Mouse (Mus musculus) midbrain, postnatal 0 days (tissue): ENCODE results near the gene 4930449I24Rik. TPM values are rescaled to one million over a fixed set of nuclear protein-coding genes. Genes with fewer than 3 reads are reported as not detected.
A peak's percentile ranks its signal among the peaks of the same experiment; 100 is the strongest.
"Not testable (repeated sequence)": the region's sequence is repeated elsewhere in the genome, so short reads cannot be mapped to it uniquely, and the experiment has no call there.

Experiments used
- ATAC-seq: fragments of 200-750 bp; cut with Nextera tagmentation; 2 replicates; pipeline ENCODE4 v1.8.0; 2017; ENCODE audit warnings: moderate number of reproducible peaks, mild to moderate bottlenecking, moderate TSS enrichment, moderate library complexity; ENCODE audit not compliant: low FRiP score
- DNase-seq: peaks from one replicate; pipeline ENCODE4 v3.0.0-alpha.2; 2015; ENCODE audit warnings: low spot score
- H3K27ac ChIP-seq: fragments of 300-500 bp; sonication (generic); 2 replicates; pipeline ENCODE4 v1.5.1; 2014; ENCODE audit warnings: low read depth, mild to moderate bottlenecking, low read length, mixed read lengths
- H3K27me3 ChIP-seq: fragments of 300-500 bp; sonication (generic); 2 replicates; pipeline ENCODE4 v1.6.1; 2014; ENCODE audit warnings: low read length, control low read depth, mixed read lengths; ENCODE audit not compliant: insufficient read depth
- H3K36me3 ChIP-seq: fragments of 300-500 bp; sonication (generic); 2 replicates; pipeline ENCODE4 v1.6.1; 2014; ENCODE audit warnings: low read length, control low read depth, mixed read lengths; ENCODE audit not compliant: insufficient read depth
- H3K4me1 ChIP-seq: fragments of 300-500 bp; sonication (generic); 2 replicates; pipeline ENCODE4 v1.6.1; 2014; ENCODE audit warnings: mild to moderate bottlenecking, control low read depth, antibody characterized with exemption, low read length, mixed read lengths; ENCODE audit not compliant: insufficient read depth
- H3K4me2 ChIP-seq: fragments of 300-500 bp; sonication (generic); 2 replicates; pipeline ENCODE4 v1.6.1; 2014; ENCODE audit warnings: low read depth, mild to moderate bottlenecking, low read length, mixed read lengths; ENCODE audit not compliant: poor library complexity, severe bottlenecking
- H3K4me3 ChIP-seq: fragments of 300-500 bp; sonication (generic); 2 replicates; pipeline ENCODE4 v1.5.1; 2014; ENCODE audit warnings: low read depth, mild to moderate bottlenecking, low read length, moderate library complexity
- H3K9ac ChIP-seq: fragments of 300-500 bp; sonication (generic); replicated peaks from 2 replicates; pipeline ENCODE4 v1.6.1; 2014; ENCODE audit warnings: mild to moderate bottlenecking, low read length, moderate library complexity, mixed read lengths; ENCODE audit not compliant: poor library complexity, severe bottlenecking
- H3K9me3 ChIP-seq: fragments of 300-500 bp; sonication (generic); 2 replicates; pipeline ENCODE4 v1.6.1; 2016; ENCODE audit warnings: low read length, control low read depth
- CTCF ChIP-seq: IDR thresholded peaks from 2 replicates; pipeline ENCODE4 v1.5.1; 2016; ENCODE audit warnings: antibody characterized with exemption, mild to moderate bottlenecking
- WGBS: fragments of 180-500 bp; shearing (Covaris S2); extraction: QIAGEN DNeasy Blood & Tissue Kit; methylation state at CpG from one replicate; pipeline ENCODE4 v1.1.7; 2014; 5-methylcytosine and 5-hydroxymethylcytosine counted together
- polyA plus RNA-seq: library from polyadenylated mRNA; unstranded; fragments of >200 nt; fragmentation: Nextera tagmentation; extraction: Ambion mirVana; gene quantifications from 2 replicates; pipeline ENCODE4 v1.2.1, GENCODE M21; 2015
- total RNA-seq: library from RNA; depleted of rRNA; stranded (reverse); fragments of >200 nt; gene quantifications from 2 replicates; pipeline ENCODE4 v1.2.3, GENCODE M21; 2014

Gene 4930449I24Rik
- total and polyA plus RNA-seq, 2 experiments from 2014 or later, result not detected

- Histone ChIP-seq H3K4me1 (no peaks in the 10 kb centered on the region), H3K4me2 (no peak overlapping the region), H3K9ac (no peak overlapping the region), H3K36me3 (peaks cover 39% of the 10 kb centered on the region), H3K27me3 (no peaks in the 10 kb centered on the region), H3K9me3 (no peaks in the 10 kb centered on the region), H3K4me3 (no peak overlapping the region), H3K27ac (no peak overlapping the region)
- 88% methylated on average over 5 of the region's 5 CpGs for WGBS
- ATAC-seq, result no peak
- no peak for TF ChIP-seq CTCF
- DNase-seq, result no peak
These were observed 30.9 kb upstream of the 4930449I24Rik start for GRCm38 (mm10) chr5:146471311-146471710.

GRCm38 (mm10) chr5:146471821-146472220, 30.4 kb upstream of the 4930449I24Rik start:
- H3K4me2 ChIP-seq, result no peak overlapping the region
- H3K4me1 ChIP-seq, result no peaks in the 10 kb centered on the region
- ATAC-seq (no peak), DNase-seq (no peak)
- no peaks in the 10 kb centered on the region for H3K9me3 ChIP-seq
- 96% methylated on average over 12 of the region's 12 CpGs for WGBS
- no peak overlapping the region for H3K4me3 ChIP-seq
- H3K36me3 ChIP-seq, result peaks cover 37% of the 10 kb centered on the region
- no peak overlapping the region for H3K9ac ChIP-seq
- H3K27ac ChIP-seq, result no peak overlapping the region
- no peaks in the 10 kb centered on the region for H3K27me3 ChIP-seq
- TF ChIP-seq CTCF, result no peak

GRCm38 (mm10) chr5:146479564-146479963, 22.6 kb upstream of the 4930449I24Rik start:
- not testable (repeated sequence) for ATAC-seq, H3K4me2 ChIP-seq, H3K4me1 ChIP-seq, DNase-seq, H3K9ac ChIP-seq, H3K27me3 ChIP-seq, H3K27ac ChIP-seq, H3K4me3 ChIP-seq, H3K9me3 ChIP-seq, H3K36me3 ChIP-seq
- TF ChIP-seq CTCF, result peak; percentile 75
- 8% methylated on average over 4 of the region's 4 CpGs for WGBS

- not testable (repeated sequence) for H3K27me3 ChIP-seq, H3K9ac ChIP-seq, DNase-seq, H3K36me3 ChIP-seq, H3K4me2 ChIP-seq, H3K4me3 ChIP-seq, ATAC-seq, H3K27ac ChIP-seq, H3K4me1 ChIP-seq, H3K9me3 ChIP-seq
- no CpG with 5 or more reads among the region's 3 CpGs for WGBS
These were observed 20.5 kb upstream of the 4930449I24Rik start, which contains the start of gene Gm6408 for GRCm38 (mm10) chr5:146481665-146482064. Gene Gm6408 (plus strand): TSS chr5:146481965.

GRCm38 (mm10) chr5:146488959-146489358, 13.2 kb upstream of the 4930449I24Rik start:
- peak; percentile 58 for TF ChIP-seq CTCF
- not testable (repeated sequence) for H3K9me3 ChIP-seq, H3K27ac ChIP-seq, H3K27me3 ChIP-seq, DNase-seq, ATAC-seq, H3K4me3 ChIP-seq, H3K9ac ChIP-seq, H3K36me3 ChIP-seq, H3K4me2 ChIP-seq, H3K4me1 ChIP-seq
- WGBS, result 9% methylated on average over 3 of the region's 4 CpGs

- H3K4me1 ChIP-seq, H3K27me3 ChIP-seq, H3K27ac ChIP-seq, H3K36me3 ChIP-seq, DNase-seq, ATAC-seq, H3K9ac ChIP-seq, H3K4me3 ChIP-seq, H3K4me2 ChIP-seq, H3K9me3 ChIP-seq: not testable (repeated sequence)
- no CpG with 5 or more reads among the region's 5 CpGs for WGBS
These were observed 11.1 kb upstream of the 4930449I24Rik start, which contains the start of gene Gm6370 for GRCm38 (mm10) chr5:146491063-146491462. Gene Gm6370 (plus strand): TSS chr5:146491363.

GRCm38 (mm10) chr5:146513823-146514222, 11.6 kb downstream of the 4930449I24Rik start, which contains the start of gene Gm3402:
Gene Gm3402 (plus strand): TSS chr5:146514123.
- no CpG with 5 or more reads among the region's 5 CpGs for WGBS

GRCm38 (mm10) chr5:146525501-146525900, 23.3 kb downstream of the 4930449I24Rik start, which contains the start of gene Gm3404:
Gene Gm3404 (plus strand): TSS chr5:146525801.
- not testable (repeated sequence) for H3K4me1 ChIP-seq, H3K4me2 ChIP-seq, H3K36me3 ChIP-seq, H3K9me3 ChIP-seq, ATAC-seq, H3K27ac ChIP-seq, H3K4me3 ChIP-seq, H3K27me3 ChIP-seq, DNase-seq, H3K9ac ChIP-seq
- WGBS, result 97% methylated on average over 3 of the region's 3 CpGs

More at GRCm38 (mm10) chr5:146513823-146514222, 11.6 kb downstream of the 4930449I24Rik start, which contains the start of gene Gm3402:
- H3K4me3 ChIP-seq, DNase-seq, ATAC-seq, H3K4me1 ChIP-seq, H3K36me3 ChIP-seq, H3K4me2 ChIP-seq, H3K9ac ChIP-seq, H3K27ac ChIP-seq, H3K9me3 ChIP-seq, H3K27me3 ChIP-seq: not testable (repeated sequence)

- not testable (repeated sequence) for H3K9ac ChIP-seq, H3K4me2 ChIP-seq, H3K27ac ChIP-seq, H3K9me3 ChIP-seq, H3K27me3 ChIP-seq, ATAC-seq, H3K36me3 ChIP-seq, H3K4me3 ChIP-seq, DNase-seq, H3K4me1 ChIP-seq
- 93% methylated on average over 2 of the region's 3 CpGs for WGBS
These were observed 35.1 kb downstream of the 4930449I24Rik start, which contains the start of gene Gm3409 for GRCm38 (mm10) chr5:146537347-146537746. Gene Gm3409 (plus strand): TSS chr5:146537647.
